Mouse (Mus musculus) bone marrow, adult 2 months (tissue): Measurements from ENCODE around the gene Man1a. TPM values are rescaled to one million over a fixed set of nuclear protein-coding genes. Genes with fewer than 3 reads are reported as not detected.

Source experiments
- H3K27ac ChIP-seq: fragments of 200-500 bp; 2 replicates; pipeline ENCODE4 v1.5.1; 2012; ENCODE audit warnings: low read depth, mild to moderate bottlenecking, control low read depth, inconsistent platforms, low read length; ENCODE audit not compliant: control insufficient read depth, poor library complexity, insufficient read depth
- H3K4me1 ChIP-seq: fragments of 200-500 bp; 2 replicates; pipeline ENCODE4 v1.6.1; 2011; ENCODE audit warnings: low read length; ENCODE audit not compliant: control insufficient read depth, insufficient read depth
- H3K4me3 ChIP-seq: fragments of 200-500 bp; replicated peaks from 2 replicates; pipeline ENCODE3; 2011; ENCODE audit warnings: mild to moderate bottlenecking, low read depth, low read length, control low read depth; ENCODE audit not compliant: control insufficient read depth
- CTCF ChIP-seq: fragments of 200-500 bp; IDR thresholded peaks from 2 replicates; pipeline ENCODE4 v1.5.1; 2011; ENCODE audit warnings: low read length, control low read depth; ENCODE audit not compliant: control insufficient read depth, insufficient read depth
- POLR2A ChIP-seq: fragments of 200-500 bp; IDR thresholded peaks from 2 replicates; pipeline ENCODE4 v1.6.1; 2011; ENCODE audit warnings: low read depth, mild to moderate bottlenecking, control low read depth, low read length, borderline replicate concordance; ENCODE audit not compliant: control insufficient read depth
- WGBS: fragments of 180-500 bp; shearing (Covaris S2); methylation state at CpG from one replicate; pipeline ENCODE4 v1.1.7; 2018; 5-methylcytosine and 5-hydroxymethylcytosine counted together
- polyA plus RNA-seq: library from polyadenylated mRNA; stranded (reverse); fragments of >200 nt; gene quantifications from 2 replicates; pipeline ENCODE4 v1.2.4, GENCODE M21; 2011; ENCODE audit warnings: low replicate concordance; ENCODE audit not compliant: missing spikeins, insufficient read depth, insufficient read length

Man1a gene
- polyA plus RNA-seq, 1 experiment, result 14.8 TPM

DNA sequence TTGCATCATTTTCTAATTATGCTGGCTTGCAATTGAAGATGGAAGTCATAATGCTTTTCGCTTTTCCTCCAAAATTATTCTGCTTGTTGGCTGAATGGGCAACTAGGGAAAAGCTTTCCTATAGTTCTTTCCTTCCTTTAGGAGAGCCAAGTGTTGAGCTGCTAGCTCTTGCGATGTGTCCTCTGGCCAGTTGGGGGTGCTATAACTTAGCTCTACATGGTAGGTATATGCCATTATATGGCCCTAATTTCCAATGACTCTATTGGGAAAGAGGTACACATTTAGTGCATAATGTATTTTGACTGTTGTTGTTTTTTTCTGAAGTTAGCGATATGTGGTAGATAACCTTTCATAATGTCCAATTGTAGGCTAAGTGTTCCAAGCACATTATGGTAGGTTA, 217.2 kb downstream of the Man1a start:
- H3K27ac ChIP-seq, result no peak overlapping the region
- 75% methylated on average over 3 of the region's 3 CpGs for WGBS
- no peak for TF ChIP-seq POLR2A
- TF ChIP-seq CTCF, result peak; percentile 37; the same call in 1 of the 2 replicates

More for the DNA sequence above, 217.2 kb downstream of the Man1a start:
- Histone ChIP-seq H3K4me3 (no peak overlapping the region), H3K4me1 (no peaks in the 10 kb centered on the region)
